Mouse (Mus musculus): ENCODE results near the gene Comt. TPM values are rescaled to one million over a fixed set of nuclear protein-coding genes. Genes with fewer than 3 reads are reported as not detected.

Comt gene
- polyA plus RNA-seq, 1 experiment, result 155 TPM

- peak overlapping the region; percentile 51; the same call in 1 of the 2 replicates for H3K27ac ChIP-seq (ENCODE audit: insufficient read depth, low read length)
- TF ChIP-seq CTCF (IDR thresholded peaks at IDR 0.05; ENCODE audit: extremely low read depth, insufficient read depth, low read length) (no peak), POLR2A (IDR thresholded peaks at IDR 0.05; ENCODE audit: extremely low read depth, insufficient read depth, low read length) (0 out of 2 replicates have a peak, but pooled peaks have one; percentile 10)
- no peak overlapping the region for H3K4me3 ChIP-seq (ENCODE audit: insufficient read depth, low read length)
- H3K4me1 ChIP-seq (ENCODE audit: control insufficient read depth, insufficient read depth, low read length), result peaks cover 12% of the 10 kb centered on the region
Observed at GRCm38 (mm10) chr16:18416094-18416761, 10.4 kb downstream of the Comt start.

- Histone ChIP-seq H3K27ac (ENCODE audit: insufficient read depth, low read length) (no peak overlapping the region), H3K4me3 (ENCODE audit: insufficient read depth, low read length) (no peak overlapping the region), H3K4me1 (ENCODE audit: control insufficient read depth, insufficient read depth, low read length) (peaks cover 12% of the 10 kb centered on the region)
- TF ChIP-seq POLR2A (IDR thresholded peaks at IDR 0.05; ENCODE audit: extremely low read depth, insufficient read depth, low read length) (no peak), CTCF (IDR thresholded peaks at IDR 0.05; ENCODE audit: extremely low read depth, insufficient read depth, low read length) (no peak)
Observed at GRCm38 (mm10) chr16:18413032-18413816, 13.4 kb downstream of the Comt start.

GRCm38 (mm10) chr16:18411802-18412476 is 14.7 kb downstream of the Comt start:
- TF ChIP-seq CTCF (IDR thresholded peaks at IDR 0.05; ENCODE audit: extremely low read depth, insufficient read depth, low read length) (no peak), POLR2A (IDR thresholded peaks at IDR 0.05; ENCODE audit: extremely low read depth, insufficient read depth, low read length) (no peak)
- Histone ChIP-seq H3K4me1 (ENCODE audit: control insufficient read depth, insufficient read depth, low read length) (peaks cover 12% of the 10 kb centered on the region), H3K4me3 (ENCODE audit: insufficient read depth, low read length) (no peak overlapping the region), H3K27ac (ENCODE audit: insufficient read depth, low read length) (0 out of 2 replicates have a peak overlapping the region, but pooled peaks have one; percentile 19)

GRCm38 (mm10) chr16:18411026-18411649 is 15.5 kb downstream of the Comt start:
- H3K4me1 ChIP-seq (ENCODE audit: control insufficient read depth, insufficient read depth, low read length), result peaks cover 8% of the 10 kb centered on the region
- H3K27ac ChIP-seq (ENCODE audit: insufficient read depth, low read length), result no peak overlapping the region
- no peak for TF ChIP-seq POLR2A (IDR thresholded peaks at IDR 0.05; ENCODE audit: extremely low read depth, insufficient read depth, low read length)
- TF ChIP-seq CTCF (IDR thresholded peaks at IDR 0.05; ENCODE audit: extremely low read depth, insufficient read depth, low read length), result no peak
- no peak overlapping the region for H3K4me3 ChIP-seq (ENCODE audit: insufficient read depth, low read length)

GRCm38 (mm10) chr16:18410418-18410817 is 16.2 kb downstream of the Comt start:
- peaks cover 5% of the 10 kb centered on the region; the same call in 1 of the 2 replicates for H3K4me1 ChIP-seq (ENCODE audit: control insufficient read depth, insufficient read depth, low read length)
- H3K4me3 ChIP-seq (ENCODE audit: insufficient read depth, low read length), result no peak overlapping the region
- H3K27ac ChIP-seq (ENCODE audit: insufficient read depth, low read length), result no peak overlapping the region
- TF ChIP-seq CTCF (IDR thresholded peaks at IDR 0.05; ENCODE audit: extremely low read depth, insufficient read depth, low read length), result no peak
- no peak for TF ChIP-seq POLR2A (IDR thresholded peaks at IDR 0.05; ENCODE audit: extremely low read depth, insufficient read depth, low read length)

GRCm38 (mm10) chr16:18409776-18410175 is 16.9 kb downstream of the Comt start:
- no peak overlapping the region for H3K4me3 ChIP-seq (ENCODE audit: insufficient read depth, low read length)
- H3K27ac ChIP-seq (ENCODE audit: insufficient read depth, low read length), result no peak overlapping the region
- H3K4me1 ChIP-seq (ENCODE audit: control insufficient read depth, insufficient read depth, low read length), result peaks cover 5% of the 10 kb centered on the region; the same call in 1 of the 2 replicates
- no peak for TF ChIP-seq CTCF (IDR thresholded peaks at IDR 0.05; ENCODE audit: extremely low read depth, insufficient read depth, low read length)
- no peak for TF ChIP-seq POLR2A (IDR thresholded peaks at IDR 0.05; ENCODE audit: extremely low read depth, insufficient read depth, low read length)

GRCm38 (mm10) chr16:18407912-18408311 is 18.7 kb downstream of the Comt start:
- no peak for TF ChIP-seq POLR2A (IDR thresholded peaks at IDR 0.05; ENCODE audit: extremely low read depth, insufficient read depth, low read length)
- TF ChIP-seq CTCF (IDR thresholded peaks at IDR 0.05; ENCODE audit: extremely low read depth, insufficient read depth, low read length), result no peak
- Histone ChIP-seq H3K4me1 (ENCODE audit: control insufficient read depth, insufficient read depth, low read length) (peaks cover 4% of the 10 kb centered on the region; the same call in 1 of the 2 replicates), H3K27ac (ENCODE audit: insufficient read depth, low read length) (no peak overlapping the region), H3K4me3 (ENCODE audit: insufficient read depth, low read length) (no peak overlapping the region)

GRCm38 (mm10) chr16:18406293-18406692 is 20.4 kb downstream of the Comt start:
- no peak overlapping the region for H3K4me3 ChIP-seq (ENCODE audit: insufficient read depth, low read length)
- H3K27ac ChIP-seq (ENCODE audit: insufficient read depth, low read length), result no peak overlapping the region
- no peaks in the 10 kb centered on the region for H3K4me1 ChIP-seq (ENCODE audit: control insufficient read depth, insufficient read depth, low read length)
- TF ChIP-seq CTCF (IDR thresholded peaks at IDR 0.05; ENCODE audit: extremely low read depth, insufficient read depth, low read length), result peak; percentile 91
- no peak for TF ChIP-seq POLR2A (IDR thresholded peaks at IDR 0.05; ENCODE audit: extremely low read depth, insufficient read depth, low read length)

- H3K4me3 ChIP-seq (ENCODE audit: insufficient read depth, low read length), result no peak overlapping the region
- 0 out of 2 replicates have a peak overlapping the region, but pooled peaks have one; percentile 2 for H3K27ac ChIP-seq (ENCODE audit: insufficient read depth, low read length)
- TF ChIP-seq POLR2A (IDR thresholded peaks at IDR 0.05; ENCODE audit: extremely low read depth, insufficient read depth, low read length) (no peak), CTCF (IDR thresholded peaks at IDR 0.05; ENCODE audit: extremely low read depth, insufficient read depth, low read length) (no peak)
- no peaks in the 10 kb centered on the region for H3K4me1 ChIP-seq (ENCODE audit: control insufficient read depth, insufficient read depth, low read length)
Observed at GRCm38 (mm10) chr16:18405876-18406275, 20.8 kb downstream of the Comt start.

All from cortical plate, adult 2 months (tissue).